Mouse (Mus musculus) layer of hippocampus, adult 18-20 months (tissue): ENCODE results near the gene Scly. TPM values are rescaled to one million over a fixed set of nuclear protein-coding genes. Genes with fewer than 3 reads are reported as not detected.

Experiments
- DNase-seq, 2 experiments: peaks; one replicate each; pipeline ENCODE4 v3.0.0; 2022; ENCODE audit warnings: low spot score in 2 of 2
- long read RNA-seq: library from polyadenylated mRNA; stranded (forward); transcript quantifications from one replicate; pipeline ENCODE4 v2.0.0, GENCODE M21; 2021
- total RNA-seq, 2 experiments: library from RNA; stranded (reverse); gene quantifications; 2 replicates each; pipeline ENCODE4 v1.2.3; 2021

Gene Scly
- 10 to 100 TPM; 18.0 to 22.3 TPM for total RNA-seq
- long read RNA-seq, transcript Scly-201 (12 exons, 2,202 nt) = major isoform, 7 of 12 reads
- long read RNA-seq, partial matches to known transcripts = 0 of 12 reads
- long read RNA-seq, other reads (novel, unspliced or antisense) = 5 of 12 reads

DNA sequence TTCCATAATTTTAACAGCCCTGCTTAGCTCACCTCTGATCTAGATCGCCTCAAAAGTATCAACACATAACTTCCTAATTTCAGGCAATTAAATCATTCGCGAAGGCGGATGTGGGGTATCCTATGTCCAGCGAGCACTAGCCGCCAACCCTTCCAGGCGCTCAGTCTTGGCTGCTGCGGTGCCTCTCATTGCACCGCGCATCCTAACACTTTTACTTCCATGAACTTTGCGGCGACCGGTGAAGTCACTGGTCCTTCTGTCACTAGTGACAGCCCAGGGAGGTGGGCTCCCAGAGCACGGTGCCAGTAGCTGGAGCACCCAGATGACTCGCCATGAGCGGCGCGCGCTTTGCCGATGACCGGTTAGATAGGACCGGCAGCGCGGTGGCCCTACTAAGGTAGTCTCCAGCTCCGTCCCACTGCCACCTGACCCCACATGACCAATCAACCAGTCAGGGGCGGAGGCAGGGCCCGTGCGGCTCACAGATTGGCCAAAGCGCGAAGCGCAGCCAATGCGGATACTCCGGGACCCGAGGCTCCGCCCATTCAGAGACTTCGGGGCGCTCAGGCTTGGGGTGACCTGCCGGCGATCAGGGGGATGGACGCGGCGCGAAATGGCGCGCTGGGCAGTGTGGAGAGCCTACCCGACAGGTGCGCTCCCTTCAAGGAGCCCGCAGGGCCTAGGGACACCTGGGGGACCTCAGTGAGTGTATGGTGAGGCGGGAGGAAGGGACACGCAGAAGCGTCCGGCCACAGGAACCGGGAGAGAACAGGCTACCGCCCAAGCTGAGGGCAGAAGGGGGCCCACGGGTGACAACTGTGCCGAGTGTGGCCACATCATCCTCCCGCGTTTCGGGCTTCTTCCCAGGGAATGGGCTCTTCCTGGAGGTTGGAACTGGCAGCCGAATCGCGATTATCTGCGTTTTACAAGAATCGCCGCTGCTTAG is at the start of gene Scly:
TSS of gene Scly (plus strand) at position 540 of the 946 bp plus-strand sequence.
- DNase-seq = peak; percentile 93 to 97

DNA sequence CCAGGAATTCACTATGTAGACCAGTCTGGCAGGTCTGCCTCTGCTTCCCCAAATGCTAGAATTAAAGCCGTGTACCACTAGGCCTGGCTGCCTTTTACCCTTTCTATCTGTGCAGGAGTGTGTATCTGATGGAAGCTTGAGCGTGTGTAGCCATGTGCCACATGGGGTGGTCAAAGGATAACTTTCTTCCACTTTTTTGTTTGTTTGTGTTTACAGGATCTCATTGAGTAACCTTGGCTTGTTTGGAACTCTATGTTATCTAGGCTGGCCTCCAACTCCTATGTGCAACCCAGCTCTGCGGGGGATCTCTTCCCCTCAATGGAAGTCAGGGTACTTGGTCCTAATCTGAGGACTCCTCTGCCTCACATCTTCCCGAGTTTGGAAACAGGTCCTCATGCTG is 49.2 kb upstream of the Scly start:
- no peak for DNase-seq

DNA sequence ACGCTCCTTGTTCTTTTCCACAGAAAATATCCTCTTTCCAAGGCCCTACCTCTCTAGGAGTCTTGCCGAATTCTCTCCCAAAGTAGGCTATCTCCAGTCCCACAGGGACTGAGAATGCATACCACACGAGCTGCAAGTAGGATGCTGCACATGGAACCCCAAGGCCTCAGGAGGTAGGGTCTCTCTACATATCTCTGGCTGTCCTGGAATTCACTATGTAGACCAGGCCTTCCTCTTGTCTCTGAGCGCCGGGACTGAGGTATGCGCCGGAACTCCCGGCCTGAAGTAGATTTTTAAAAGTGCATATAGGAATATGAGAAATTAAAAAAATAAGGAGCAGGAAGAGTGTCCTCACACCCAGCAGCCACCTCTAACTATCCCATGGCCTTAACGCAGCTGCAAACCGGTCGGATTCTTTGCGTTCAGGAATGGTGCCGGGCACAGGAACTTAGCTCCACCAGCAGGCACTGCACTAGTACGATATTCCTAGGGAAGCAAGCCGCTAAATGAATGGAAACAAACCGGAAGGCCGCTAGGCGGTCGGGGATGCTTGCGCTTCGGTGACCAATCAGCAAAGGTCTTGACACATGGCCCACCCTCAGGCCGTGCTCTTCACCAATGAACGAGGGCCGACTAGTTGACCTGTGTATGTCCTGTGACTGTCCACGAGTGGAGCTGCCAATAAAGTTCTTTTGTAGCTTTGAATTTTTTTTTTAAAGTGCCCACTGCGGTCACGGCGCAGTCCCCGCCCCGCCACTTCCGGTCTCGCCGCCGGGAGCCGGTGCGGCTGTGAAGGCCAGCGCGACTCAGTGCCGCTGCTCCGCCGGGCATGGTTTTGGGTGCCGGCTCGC is 48.3 kb upstream of the Scly start, which contains the start of gene Ube2f:
TSS of gene Ube2f (plus strand) at position 741 of the 851 bp plus-strand sequence.
- peak; percentile 93 to 98 for DNase-seq

DNA sequence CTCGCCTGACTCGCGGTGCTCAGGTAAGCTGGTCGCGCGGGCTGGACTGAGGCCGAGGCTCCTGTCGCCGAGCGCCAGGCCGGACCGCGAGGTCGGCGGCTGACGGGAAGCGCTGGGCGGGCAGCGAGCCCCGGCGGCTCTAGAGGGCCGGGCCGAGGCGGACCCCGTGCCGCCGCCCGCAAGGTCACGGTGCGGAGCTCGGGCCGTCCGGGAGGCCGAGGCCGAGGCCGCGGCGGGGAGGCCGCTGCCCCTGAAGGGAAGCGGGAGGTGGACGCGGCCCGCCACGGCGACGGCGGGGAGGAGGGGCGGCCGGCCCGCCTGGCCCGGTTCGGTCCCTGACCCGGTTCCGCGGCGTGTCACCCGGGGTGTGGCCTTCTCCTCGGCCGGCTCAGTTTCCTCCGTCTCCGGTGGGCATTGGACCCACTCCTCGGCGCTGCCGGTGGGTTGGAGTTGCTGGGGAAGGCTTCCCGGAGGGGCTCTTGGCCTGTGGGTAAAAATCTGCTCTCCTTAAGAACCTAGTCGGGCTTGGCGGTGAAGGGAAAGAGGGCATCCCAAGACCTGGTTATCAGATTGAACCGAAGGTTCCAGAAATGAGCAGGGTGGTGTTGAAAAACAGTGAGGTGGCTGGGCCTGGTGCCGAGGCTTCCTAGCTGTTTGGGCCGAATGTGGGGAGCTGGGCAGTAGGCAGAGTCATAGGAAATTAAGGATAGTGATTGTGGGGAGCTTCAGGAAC is 47.6 kb upstream of the Scly start:
- DNase-seq = peak in 1 of 2 experiments; percentile 21

DNA sequence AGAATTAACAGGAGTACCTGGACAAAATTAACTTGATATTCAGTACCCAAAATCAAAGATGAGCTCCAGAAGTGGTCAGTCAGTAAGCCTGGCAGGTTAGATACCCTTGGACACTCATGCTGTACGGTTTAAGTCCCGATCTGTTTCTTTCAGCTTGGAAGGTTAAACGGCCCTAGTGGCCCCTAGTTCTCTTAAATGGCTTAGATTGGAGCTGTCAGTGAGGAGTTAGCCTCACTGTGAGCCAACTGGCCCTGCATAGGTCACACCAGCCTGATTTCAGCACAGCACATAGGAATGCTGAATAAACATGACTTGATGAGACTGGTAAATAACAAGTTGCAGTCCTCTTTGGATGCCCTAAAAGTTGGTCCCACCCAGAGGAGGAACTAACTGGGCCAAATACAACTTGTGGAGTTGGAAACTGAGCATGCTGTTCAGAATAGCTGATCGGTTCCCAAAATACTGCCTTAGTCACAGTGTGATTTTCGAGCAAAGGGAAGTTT is 46.9 kb upstream of the Scly start:
- no peak for DNase-seq

DNA sequence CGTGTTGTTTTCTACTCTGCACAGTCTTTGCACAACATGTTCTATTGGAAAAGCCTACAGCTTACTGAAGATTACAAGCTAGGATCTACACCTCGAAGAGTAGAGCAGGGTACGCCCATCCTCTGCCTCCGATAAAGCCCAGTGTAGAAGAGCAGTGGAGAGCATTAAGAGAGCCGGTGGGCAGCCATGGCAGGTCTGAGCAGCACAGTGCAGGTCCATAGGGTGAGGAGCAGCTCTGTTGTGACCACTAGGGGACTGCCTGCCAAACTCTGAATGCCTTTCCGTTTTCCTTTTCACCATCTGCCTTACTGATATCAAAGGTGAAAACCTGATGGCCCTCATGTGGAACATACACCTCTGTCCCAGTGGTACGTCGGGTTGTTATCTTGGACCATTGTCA is 46.2 kb upstream of the Scly start:
- no peak for DNase-seq

DNA sequence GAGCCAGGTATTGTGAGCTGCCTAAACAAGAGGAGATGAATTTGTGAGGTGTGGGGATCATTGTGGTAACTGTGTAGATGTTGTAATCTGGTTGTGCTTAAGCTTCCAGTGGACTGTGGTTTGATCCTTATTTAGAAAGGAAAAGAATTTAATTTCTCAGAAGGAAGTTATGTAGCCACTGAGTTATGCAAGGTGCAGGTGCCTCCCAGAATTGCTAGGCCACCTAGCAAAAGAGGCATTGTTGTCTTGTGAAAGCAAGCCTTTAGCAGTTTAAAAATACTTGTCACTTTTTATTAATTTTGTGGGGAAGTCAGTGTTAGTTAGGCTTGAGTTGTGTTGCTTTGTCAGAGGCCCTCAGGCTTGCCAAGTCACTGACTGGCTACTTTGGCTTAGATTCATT is 40.2 kb upstream of the Scly start:
- DNase-seq = no peak

DNA sequence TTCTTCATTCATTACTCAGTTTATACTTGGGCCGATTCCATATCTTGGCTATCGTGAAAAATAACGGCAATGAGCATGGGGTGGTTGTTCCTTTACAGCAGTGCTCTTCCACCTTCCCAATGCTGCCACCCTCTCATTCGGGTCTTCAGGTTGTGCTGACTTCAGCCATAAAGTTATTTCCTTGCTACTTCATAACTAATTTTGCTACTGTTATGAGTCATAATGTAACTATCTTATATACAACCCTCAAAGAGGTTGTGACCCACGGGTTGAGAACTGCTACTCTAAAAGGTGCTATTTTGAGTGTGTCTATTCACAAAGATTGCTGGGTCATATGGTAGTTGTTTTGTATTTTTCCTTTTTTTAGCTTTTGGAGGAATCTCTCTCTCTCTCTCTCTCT is 38.3 kb upstream of the Scly start:
- no peak for DNase-seq

DNA sequence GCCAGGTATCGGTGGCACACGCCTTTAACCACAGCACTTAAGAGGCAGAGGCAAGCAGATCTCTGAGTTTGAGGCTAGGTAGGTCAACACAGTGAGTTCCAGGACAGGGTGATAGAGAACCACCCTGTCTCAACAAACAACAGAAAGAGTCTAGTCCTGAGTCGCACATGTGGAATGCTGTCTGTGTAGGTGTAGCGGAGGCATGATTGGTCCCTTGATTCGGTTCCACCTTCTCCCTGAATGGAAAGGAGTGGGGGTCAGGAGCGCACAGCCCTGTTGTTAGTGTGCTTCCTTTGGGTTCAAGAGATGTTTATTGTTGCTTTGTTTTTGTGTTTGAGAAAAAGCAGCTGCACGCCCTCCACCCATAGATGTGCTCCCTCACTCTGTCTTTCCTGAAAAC is 35.6 kb upstream of the Scly start:
- no peak for DNase-seq

DNA sequence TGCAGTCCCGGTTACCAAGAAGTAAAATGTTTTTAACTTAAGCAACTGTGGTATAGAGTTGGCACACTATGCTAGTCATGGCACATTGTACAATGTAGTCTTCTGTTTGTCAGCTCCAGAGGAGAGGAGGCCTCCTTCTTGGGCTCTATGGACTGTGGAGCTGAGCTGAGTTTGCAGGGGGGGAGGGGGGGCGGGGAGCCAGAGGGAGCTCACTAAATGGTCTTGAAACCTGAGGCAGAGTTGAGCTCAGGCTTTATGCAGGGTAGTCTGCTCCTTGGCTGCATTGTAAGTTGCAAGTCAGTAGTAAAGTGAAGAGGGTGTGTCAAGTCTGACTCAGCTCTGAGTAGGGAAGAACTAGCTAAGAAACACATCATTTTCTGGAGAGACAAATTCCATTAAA is 25.9 kb upstream of the Scly start:
- DNase-seq = no peak

DNA sequence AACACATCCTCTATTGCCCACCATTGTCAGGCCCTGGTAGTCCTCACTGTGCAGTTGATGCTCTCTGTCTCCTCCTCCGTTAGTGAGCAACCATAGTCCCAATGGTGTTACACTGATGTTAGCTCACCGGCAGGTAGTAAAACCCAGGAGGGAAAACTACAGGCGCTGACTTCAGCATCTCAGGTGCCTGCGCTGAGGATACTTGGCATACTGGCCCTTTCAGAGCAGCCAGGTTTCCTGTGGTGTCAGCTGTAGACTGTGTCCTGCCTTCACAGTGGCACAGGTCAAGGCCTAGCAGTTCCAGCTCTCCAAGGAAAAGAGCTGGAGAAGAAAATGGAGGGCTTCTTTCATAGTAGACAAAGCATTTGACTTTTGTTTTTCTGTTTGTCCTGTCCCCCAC is 21.6 kb upstream of the Scly start:
- no peak for DNase-seq

DNA sequence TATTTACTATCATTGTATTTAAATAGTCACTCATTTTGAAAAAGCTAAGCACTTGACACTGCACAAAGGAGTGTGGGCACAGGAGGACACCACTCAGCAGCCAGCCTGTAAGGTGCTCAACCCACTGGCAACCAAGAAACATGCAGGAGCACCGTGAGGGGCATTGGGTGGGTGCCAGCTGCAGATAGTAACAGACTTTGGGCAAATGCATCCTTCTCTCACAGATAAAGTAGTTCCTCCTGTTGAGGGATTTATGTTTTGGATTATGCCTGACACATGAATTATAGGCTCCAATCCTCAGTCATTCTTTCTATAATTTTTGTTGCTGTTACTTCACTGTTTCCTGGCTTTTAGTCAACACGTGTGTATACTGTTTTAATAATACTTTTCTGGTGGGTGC is 20.7 kb upstream of the Scly start:
- no peak for DNase-seq

DNA sequence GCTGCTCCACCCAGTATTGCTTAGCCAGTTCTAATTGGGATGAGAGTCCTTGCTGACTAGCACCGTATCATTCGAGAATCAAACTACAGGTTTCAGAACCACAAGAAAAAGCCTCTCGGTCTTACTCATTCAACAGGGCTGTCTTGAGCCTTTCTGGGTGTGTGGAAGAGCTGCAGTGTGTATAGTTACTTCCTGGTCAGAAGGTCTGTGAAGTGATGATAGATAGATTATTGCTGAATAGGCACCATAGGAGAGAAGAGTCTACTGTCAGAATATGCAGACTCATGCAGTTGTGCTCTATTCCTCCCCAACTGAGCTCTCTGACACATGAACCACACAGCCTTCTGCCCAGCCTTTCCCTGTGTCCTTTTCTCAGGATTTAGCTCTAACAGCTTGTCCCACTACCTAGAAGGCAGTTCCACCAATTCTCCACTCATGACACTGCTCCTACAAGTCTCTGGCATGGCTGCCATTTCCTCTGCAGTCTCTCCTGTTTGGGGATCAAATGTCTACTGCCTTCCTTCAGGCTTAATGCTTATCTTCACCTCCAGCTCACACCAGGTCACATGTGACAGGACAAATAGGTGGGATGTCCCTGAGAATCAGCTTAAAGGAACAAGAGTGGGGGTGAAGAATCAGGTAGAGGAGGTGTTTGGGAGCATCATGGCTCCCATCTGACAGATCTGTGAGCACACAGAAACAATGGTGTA is 19.6 kb upstream of the Scly start:
- DNase-seq = no peak

DNA sequence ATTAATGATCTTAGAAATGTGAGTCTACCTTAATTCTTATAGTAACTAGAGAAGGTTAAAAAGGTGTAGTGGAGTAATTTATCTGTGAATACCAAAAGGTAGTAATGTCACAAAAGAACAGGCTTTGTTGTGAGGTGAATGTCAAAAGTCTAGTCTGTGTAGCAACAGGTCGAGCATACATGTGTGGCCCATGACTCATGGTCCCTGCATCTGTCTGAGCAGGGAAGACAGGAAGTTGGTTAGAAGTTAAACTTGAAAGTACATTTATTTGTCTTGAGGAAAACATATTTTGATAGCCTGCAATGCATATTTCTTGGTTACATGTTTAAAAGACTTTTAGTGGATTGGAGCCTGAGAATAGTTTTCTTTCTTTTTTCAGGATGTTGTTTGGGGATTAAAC is 19.0 kb upstream of the Scly start:
- DNase-seq = no peak

DNA sequence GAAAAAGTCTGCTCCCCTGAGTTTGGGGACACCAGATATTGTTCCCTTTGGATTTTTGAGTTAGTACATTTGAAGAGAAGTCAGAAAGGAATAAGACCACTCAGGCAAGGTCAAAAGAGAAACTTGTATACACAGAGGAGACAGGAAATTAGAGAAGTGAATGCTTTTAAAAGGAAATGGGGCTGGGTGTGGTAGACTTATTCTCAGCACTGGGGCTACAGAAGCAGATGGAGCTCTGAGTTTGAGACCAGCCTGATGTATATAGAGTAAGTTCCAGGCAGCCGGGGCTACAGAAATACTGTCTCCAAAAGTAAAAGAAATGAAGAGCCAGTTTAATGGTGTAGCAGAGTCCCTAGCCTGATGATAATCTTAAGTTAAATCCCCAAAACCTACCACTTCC is 15.6 kb upstream of the Scly start:
- no peak for DNase-seq

DNA sequence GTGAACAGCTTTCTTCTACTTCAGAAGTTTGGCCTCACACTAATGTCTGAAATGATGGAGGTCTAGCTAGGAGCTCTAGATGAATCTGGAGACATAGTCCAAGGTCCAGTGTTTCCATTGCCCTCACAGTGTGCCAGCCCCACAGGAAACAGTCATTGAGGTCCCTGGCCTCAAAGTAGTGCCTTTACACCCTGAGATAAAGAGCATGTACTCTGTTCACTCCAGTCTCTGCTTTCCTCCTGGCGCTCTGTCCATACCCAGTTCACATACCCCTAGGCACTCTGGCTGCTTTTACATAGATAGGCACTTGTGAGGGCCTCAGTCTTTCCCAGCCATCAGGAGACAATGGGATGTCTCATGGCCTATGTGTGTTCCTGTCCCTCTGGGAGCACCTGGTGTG is 8.8 kb upstream of the Scly start:
- DNase-seq = no peak

DNA sequence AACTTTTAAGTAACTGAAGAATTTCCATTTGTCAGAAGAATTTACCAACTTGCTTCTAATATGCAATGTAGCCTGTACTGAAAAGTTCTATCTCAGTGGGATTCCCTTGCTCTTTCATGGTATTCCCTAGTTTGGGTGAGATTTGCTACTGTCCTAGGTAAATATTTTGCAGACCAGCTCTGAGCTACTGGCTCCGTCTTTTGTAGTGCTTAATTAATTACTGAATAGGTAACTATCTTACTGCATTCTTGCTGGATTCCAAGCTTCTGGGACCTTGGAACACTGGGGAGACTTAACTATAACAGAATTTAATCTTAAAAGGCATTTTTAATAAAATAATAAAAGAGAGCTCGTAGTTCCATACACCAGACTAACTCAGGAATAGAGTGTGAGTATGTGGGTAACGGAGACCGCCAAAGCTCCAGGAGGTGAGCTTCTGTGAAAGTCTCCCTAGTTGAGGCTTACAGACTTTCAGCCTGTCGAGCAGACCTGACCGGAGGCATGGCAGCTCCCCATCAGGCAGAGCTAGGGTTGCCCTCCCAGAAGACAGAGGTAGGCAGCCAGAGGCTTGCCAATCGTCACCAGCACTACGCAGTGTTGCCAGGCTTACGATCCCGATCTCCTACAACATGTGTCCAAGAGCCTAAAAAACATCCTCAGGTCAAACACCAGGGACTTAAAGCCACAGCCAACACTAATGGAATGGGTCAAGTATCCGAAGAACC is 5.9 kb upstream of the Scly start:
- DNase-seq = no peak

DNA sequence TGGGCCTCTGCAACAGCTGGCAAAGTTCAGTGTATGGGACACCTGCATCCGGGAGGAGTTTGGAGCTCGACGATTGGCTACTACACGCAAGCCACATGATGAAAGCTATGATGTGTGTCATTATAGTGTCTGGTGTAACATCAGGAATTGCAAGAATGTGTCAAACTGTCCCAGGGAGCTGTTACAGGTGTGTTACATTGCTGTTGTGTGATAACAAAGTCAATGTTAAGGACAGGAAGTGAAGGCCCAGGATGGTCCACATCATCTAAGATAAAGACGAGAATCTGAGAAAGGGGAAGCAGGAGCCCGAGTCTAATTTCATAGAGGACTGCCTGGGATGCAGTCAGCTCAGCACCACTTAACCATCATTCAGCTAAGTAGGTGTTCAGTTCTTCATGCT is 2.6 kb upstream of the Scly start:
- DNase-seq = no peak

DNA sequence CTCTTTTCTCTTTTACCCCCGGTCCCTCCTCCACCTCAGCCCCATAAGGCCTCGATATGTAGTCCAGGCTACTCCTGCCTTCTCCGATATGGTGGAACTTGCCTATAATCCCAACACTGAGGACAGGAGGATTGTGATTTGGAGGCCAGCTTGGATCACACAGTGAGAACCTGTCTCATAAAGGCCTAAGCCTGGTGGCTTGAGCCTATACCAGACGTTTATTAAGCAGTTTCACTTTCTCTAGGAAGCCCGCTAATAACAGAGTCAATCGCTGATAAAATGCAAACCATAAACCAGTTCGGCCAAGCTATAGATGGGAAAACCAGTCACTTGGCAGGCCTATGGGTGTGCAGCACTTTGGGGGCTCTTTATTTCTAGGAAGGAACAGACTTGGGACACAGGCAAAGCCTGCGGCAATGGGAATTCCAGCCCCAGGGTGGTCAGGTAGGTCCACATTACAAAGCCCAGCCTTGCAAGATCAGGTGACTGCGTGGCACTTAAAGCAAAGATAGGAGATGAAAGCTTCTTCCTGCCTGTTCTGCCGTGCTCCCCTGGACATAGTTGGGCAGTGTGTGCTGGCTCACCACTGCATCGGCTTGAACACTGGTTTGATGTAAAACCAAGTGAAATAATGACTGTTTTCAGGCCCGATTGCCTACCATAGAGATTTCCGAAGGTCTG is 1.0 kb downstream of the Scly start:
- no peak for DNase-seq
